In the genomic region with DNA sequence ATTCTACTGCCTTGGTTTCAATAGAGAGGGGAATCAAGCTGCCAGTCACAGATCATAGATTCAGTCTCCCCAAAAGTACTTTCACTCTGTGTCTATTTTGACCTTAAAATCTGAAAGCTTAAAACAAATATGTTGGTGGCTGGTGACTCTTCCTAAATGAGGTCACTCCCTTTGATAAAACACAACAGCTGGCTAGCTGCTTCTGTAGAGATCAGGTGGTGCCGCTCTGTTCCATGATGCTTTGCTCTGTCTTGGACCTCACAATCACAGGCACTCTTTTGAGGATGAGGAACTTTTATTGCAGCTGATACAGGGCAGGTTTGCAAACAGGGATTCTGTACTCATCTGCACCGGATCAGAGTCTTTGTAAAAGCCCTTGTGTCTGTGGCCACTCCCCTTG, we compare ENCODE assay signal across 19 mouse cellular contexts.
"Had no signal": no experiment of that assay in that cellular context is flagged by ENCODE, and none has a peak within 500 bp of the region (broad histone marks: within the 10 kb centered on the region; RNA-seq: fewer than 3 reads in every experiment).

No protein-coding gene starts in this region.

- DNase-seq: lung, adult 18-20 months; lung, embryonic 14.5 days; lung, postnatal 10 days; lung, postnatal 4 days; retina, postnatal 1 day; right cerebral cortex, adult 18-20 months; right cerebral cortex, postnatal 25 days; right cerebral cortex, postnatal 4 days; spleen, adult 18-20 months; thymus, adult 18-20 months; thymus, postnatal 14 days; thymus, postnatal 36 days had no signal

- H3K27me3 ChIP-seq: midbrain, embryonic 13.5 days; midbrain, embryonic 15.5 days; neural tube, embryonic 15.5 days had no signal

- H3K27ac ChIP-seq: liver, embryonic 14.5 days; midbrain, embryonic 13.5 days; midbrain, embryonic 15.5 days; neural tube, embryonic 13.5 days; neural tube, embryonic 15.5 days had no signal

- H3K4me1 ChIP-seq: midbrain, embryonic 13.5 days; midbrain, embryonic 15.5 days; neural tube, embryonic 13.5 days; neural tube, embryonic 15.5 days had no signal

- ATAC-seq: midbrain, embryonic 13.5 days; midbrain, embryonic 15.5 days had no signal

- H3K4me2 ChIP-seq: lung, embryonic 14.5 days; midbrain, embryonic 11.5 days; midbrain, embryonic 13.5 days; midbrain, embryonic 15.5 days; neural tube, embryonic 13.5 days; neural tube, embryonic 15.5 days had no signal

- H3K36me3 ChIP-seq: midbrain, embryonic 13.5 days; midbrain, embryonic 15.5 days; neural tube, embryonic 13.5 days; neural tube, embryonic 15.5 days had no signal

- H3K4me3 ChIP-seq: megakaryocyte, embryonic 14.5 days; midbrain, embryonic 13.5 days; midbrain, embryonic 15.5 days; neural tube, embryonic 13.5 days; neural tube, embryonic 15.5 days had no signal

- H3K9me3 ChIP-seq: midbrain, embryonic 13.5 days; midbrain, embryonic 15.5 days; neural tube, embryonic 13.5 days; neural tube, embryonic 15.5 days had no signal

- H3K9ac ChIP-seq: liver, embryonic 14.5 days; lung, embryonic 14.5 days; midbrain, embryonic 13.5 days; midbrain, embryonic 15.5 days; neural tube, embryonic 13.5 days; neural tube, embryonic 15.5 days had no signal
